Comparison of ENCODE assay signal across 11 mouse cellular contexts in genomic region chr2:39140586-39141455, GRCm38 (mm10). TPM values are rescaled to one million over a fixed set of nuclear protein-coding genes. Genes with fewer than 3 reads are reported as not detected.
DNase-seq lines count a peak whose midpoint lies in the region; ATAC-seq lines count a peak whose summit lies in the region.
"Had no signal": no experiment of that assay in that cellular context is flagged by ENCODE, and none has a peak within 500 bp of the region (broad histone marks: within the 10 kb centered on the region; RNA-seq: fewer than 3 reads in every experiment).

No protein-coding gene starts in this region.

- peaks cover 28% of the 10 kb centered on the region for H3K4me1 ChIP-seq in megakaryocyte, embryonic 14.5 days
- H3K4me1 ChIP-seq: limb, embryonic 15.5 days; midbrain, embryonic 13.5 days had no signal

- H3K4me3 ChIP-seq in megakaryocyte, embryonic 14.5 days (replicated peaks): peak overlapping the region; percentile 74
- H3K4me3 ChIP-seq: limb, embryonic 15.5 days; midbrain, embryonic 13.5 days had no signal

- ATAC-seq in cerebellum, adult (ENCODE audit: insufficient number of reproducible peaks, low FRiP score, low TSS enrichment): peak; percentile 78
- no peak for ATAC-seq in megakaryocyte, adult 5-6 weeks (ENCODE audit: poor library complexity, severe bottlenecking)
- ATAC-seq: midbrain, embryonic 13.5 days; Patski had no signal

- no peaks in the 10 kb centered on the region for H3K27me3 ChIP-seq in megakaryocyte, embryonic 14.5 days (replicated peaks)
- H3K27me3 ChIP-seq: limb, embryonic 15.5 days; midbrain, embryonic 13.5 days; Patski had no signal

- intact Hi-C loops in heart, postnatal 36 days (cut with DNase I): no loop called here

- no peak for DNase-seq in cerebellum, postnatal 4 days (ENCODE audit: low spot score in 2 of 2)
- peak; percentile 47 for DNase-seq in cerebellum, adult 9-11 months
- peak; percentile 36 to 41 for DNase-seq in heart, postnatal 36 days
- no peak for DNase-seq in kidney, postnatal 10 days
- DNase-seq in yolk sac, embryonic 10.5 days (ENCODE audit: low spot score): no peak

- no peaks in the 10 kb centered on the region for H3K9me3 ChIP-seq in megakaryocyte, embryonic 14.5 days
- H3K9me3 ChIP-seq: limb, embryonic 15.5 days; midbrain, embryonic 13.5 days had no signal

- H3K36me3 ChIP-seq in megakaryocyte, embryonic 14.5 days (replicated peaks; ENCODE audit: low read length): peaks cover 11% of the 10 kb centered on the region

RNA-seq across cellular contexts. Expression of gene Scai, which starts 49.7 kb away (rescaled TPM):
- 7.7 and 11.9 TPM in 2 replicates for polyA plus RNA-seq in megakaryocyte, embryonic 14.5 days (2012; ENCODE audit: insufficient read depth, low replicate concordance)
- total RNA-seq in megakaryocyte, adult 5-6 weeks (2015): 3.1 and 6.1 TPM in 2 replicates
- 4.3 and 7.4 TPM in 2 replicates for total RNA-seq in megakaryocyte, adult 5-6 weeks (2017)
- total RNA-seq in heart, postnatal 36 days (2021): 1 to 10 TPM; 4.0 to 6.2 TPM

Comparison
In these comparisons a context has a peak if more than half of its experiments do, and no peak if none do; other contexts are left out.
1. DNase-seq: peak in cerebellum, adult 9-11 months (single experiment) and heart, postnatal 36 days (2 of 2); none in cerebellum, postnatal 4 days (0 of 2), kidney, postnatal 10 days (single experiment) and yolk sac, embryonic 10.5 days (single experiment).